Mouse (Mus musculus) adrenal gland, adult 8-10 months (tissue): Measurements from ENCODE around the gene Itga2. TPM values are rescaled to one million over a fixed set of nuclear protein-coding genes. Genes with fewer than 3 reads are reported as not detected.

Source experiments
- DNase-seq: peaks from one replicate; pipeline ENCODE4 v3.0.0; 2022
- total RNA-seq, 4 experiments: library from RNA; stranded (reverse); gene quantifications; 2 replicates each; pipeline ENCODE4 v1.2.4; 2022

Itga2 gene
- total RNA-seq, 4 experiments from 2014 or later, result 0.52 to 1.8 (median 1.2) TPM

DNA sequence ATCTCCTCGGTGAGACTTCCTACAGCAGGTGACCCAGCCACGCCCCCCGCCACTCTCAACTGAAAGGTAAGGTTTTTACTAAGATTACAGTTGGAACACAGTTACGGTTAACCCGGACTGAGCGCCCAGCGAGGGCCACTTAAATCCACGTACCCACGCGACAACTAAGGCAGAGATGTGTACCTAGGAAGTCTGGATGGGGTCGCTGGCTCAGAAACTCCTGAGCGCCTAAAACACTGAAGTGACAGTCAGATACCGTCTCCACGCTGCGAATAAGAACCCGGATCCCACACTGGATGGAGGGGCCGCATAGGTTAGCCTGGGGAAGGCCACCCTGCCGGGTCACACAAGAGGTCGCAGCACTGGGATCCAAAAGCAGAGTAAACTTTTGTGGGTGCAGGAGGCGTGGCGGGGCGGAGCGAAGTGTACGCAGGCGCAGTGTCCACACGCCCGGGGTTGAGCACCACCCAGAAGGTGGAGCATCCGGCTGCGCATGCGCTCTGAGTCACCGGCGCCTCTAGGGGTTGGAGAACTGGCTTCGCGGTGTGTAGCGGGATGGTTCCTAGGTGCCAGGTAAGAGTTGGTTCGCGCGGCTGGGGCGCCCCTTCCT, 114.0 kb downstream of the Itga2 start, which contains the start of gene Mocs2:
Gene Mocs2 (plus strand): TSS at position 486 of the 610 bp plus-strand sequence.
- peak; percentile 90 for DNase-seq

GRCm38 (mm10) chr13:114809624-114810210, 122.2 kb downstream of the Itga2 start:
- DNase-seq, result no peak

DNA sequence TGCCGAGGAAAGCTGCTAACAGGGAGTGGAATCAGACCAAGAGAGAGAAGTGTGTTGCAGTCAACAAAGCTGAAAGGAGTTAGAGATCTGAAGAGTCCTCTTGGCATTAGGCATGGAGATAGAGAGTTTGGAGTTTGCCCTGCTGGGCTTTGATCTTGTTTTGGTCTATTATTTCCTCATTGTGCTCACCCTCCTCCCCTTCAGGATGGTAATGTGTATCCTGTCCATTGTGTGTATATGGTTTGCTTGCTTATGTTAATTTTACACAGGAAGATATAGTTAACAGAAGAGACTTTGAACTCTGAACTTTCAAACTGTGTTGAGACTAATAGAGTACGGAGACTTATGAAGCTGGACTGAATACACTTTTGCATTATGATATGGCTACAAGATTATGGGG, 128.9 kb downstream of the Itga2 start:
- DNase-seq, result no peak

- no peak for DNase-seq
Observed at GRCm38 (mm10) chr13:114801857-114802256, 130.0 kb downstream of the Itga2 start.

DNA sequence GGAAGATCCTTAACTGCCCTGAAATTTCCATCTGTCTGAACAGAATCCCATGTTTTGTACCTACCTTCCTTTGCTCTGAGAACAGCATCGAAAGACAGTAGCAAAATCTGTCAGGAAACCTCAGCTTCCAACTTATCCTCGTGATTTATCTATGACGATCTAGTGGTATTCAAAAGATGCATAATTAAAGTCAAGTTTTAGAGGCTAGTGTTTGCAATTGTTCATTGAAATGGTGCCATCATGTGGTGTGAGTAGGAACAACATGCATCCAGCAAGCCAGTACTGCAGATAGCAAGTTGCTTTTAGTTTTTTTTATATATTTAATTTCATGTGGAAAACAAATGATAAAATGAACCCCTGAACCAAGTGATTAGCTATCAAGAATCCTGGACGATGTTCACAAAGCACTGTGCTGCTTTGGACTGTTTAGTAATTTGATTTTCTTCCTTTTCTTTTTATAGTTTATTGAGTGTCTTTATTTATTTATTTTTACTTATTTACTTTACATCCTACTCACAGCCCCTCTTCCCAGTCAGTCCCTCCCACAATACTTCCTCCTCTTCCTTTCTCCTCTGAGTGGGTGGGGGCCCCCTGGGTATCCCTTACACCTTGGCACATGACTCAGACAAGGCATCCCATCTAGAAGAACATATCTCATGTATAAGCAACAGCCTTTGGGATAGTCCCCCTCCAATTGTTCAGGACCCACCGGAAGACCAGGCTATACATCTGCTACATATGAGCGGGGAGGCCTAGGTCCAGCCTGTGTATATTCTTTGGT, 138.5 kb downstream of the Itga2 start:
- no peak for DNase-seq

DNA sequence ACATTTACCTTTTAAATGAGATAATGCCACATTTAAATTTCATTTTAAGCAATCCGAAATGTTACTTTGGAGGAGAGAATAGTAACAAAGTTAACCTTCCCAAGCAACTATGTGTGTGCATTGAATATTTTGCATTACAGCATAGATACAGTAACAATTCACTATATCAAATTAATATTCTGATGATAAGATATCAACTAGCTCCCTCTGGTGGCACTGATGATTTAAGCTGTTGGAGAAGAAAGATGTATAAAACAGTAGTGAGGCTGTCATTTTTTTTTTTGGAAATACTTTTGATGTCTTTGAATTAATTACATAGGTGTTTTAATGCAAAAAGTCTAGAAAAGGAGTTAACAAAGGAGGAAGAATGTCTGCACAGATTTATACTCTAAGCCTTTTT, 140.4 kb downstream of the Itga2 start:
- no peak for DNase-seq

Other genes starting within 250 kb of the Itga2 start
- gene Mocs2, start 113.9 kb downstream of the Itga2 start, total RNA-seq, result 100 to 1,000 TPM; 131 to 185 (median 157) TPM
- 10 to 100 TPM; 23.6 to 29.1 (median 27.1) TPM for gene Pelo, start 158.1 kb upstream of the Itga2 start, total RNA-seq
- gene Gm49395, start 169.8 kb upstream of the Itga2 start, total RNA-seq, result 1 to 10 TPM; 4.4 to 10.0 (median 8.7) TPM
- 10 to 100 TPM; 20.6 to 36.0 (median 29.8) TPM for gene Itga1, start 169.9 kb upstream of the Itga2 start, total RNA-seq